Mouse (Mus musculus): ENCODE measurements around the gene Cacna1c.

The Cacna1c gene

DNA sequence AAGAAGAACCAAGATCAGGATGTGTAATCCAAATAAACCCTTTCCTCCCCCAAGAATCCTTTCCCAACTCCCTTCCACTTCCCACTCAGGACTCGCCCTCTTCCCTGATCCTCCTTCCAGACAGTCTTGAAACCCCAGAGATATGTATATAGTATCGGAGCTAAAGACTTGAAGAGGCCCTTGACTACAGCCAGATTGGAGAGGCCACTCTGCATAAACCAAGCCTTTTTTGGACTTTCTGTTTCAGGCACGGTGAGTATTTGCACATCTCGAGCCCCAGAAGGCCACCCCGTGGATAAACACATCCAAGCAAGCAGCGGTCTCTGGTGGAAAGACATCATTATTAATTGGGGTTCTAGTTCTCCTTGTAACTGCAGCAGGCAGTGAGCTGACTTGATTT, 249.6 kb downstream of the Cacna1c start:
- DNase-seq = no peak

GRCm38 (mm10) chr6:118944093-118944492, 252.1 kb downstream of the Cacna1c start:
- no peak for DNase-seq

DNA sequence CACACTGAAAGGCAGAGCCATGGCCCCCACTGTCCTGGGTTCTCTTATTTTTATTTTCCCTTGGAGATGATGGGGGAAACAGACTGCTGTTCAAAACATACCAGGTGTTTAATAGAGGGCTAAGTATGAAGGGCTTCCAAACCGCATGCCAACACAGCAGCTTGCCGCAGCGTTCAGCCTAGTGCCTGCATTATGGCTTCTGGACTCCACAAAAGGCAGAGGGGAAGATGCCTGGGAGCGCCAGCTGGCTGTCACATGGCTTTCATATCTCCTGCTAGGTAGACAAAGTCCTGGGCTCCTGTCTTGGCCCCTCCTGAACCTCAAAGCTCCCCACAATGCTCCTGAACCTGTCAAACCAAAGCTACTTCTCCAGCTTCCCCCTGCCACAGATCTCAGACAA, 254.4 kb downstream of the Cacna1c start:
- no peak for DNase-seq

DNA sequence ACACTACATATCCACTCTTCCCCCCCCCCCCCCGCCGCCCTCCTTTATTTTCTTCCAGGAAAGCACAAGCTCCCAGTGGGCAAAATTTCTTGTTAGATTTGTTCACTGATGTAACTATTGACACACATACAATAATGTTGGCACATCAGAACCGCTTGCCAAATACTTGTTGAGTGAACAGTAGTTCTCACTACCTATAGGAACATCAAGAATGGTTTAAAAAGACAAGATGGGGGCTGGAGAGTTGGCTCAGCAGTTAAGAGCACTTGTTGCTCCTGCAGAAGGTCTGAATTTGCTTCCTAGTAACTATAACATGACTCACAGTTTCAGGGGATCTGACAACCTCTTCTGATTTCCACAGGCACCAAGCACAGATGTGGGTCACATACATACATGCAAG, 255.2 kb downstream of the Cacna1c start:
- no peak for DNase-seq

- no peak for DNase-seq
Measured at GRCm38 (mm10) chr6:118939626-118940025, 256.6 kb downstream of the Cacna1c start.

- peak; percentile 38 for DNase-seq
Measured at GRCm38 (mm10) chr6:118938386-118939096, 257.7 kb downstream of the Cacna1c start.

DNA sequence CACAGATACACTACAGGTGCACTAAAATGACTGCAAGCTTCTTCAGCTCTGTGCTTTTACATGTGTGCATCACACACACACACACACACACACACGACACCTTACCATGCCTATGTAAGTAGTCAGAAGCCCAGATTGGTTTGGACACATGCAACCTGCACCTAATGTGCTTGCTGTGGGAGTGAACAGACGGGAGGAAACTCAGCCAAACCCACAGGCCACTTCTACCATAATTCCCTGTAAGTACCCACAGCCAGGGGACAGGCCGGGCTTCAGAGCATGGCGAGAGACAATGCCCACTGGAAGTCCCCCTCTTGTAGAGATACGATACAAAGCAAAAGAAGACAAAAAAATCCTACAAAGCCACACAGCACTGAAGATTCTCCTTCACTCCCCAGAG, 258.7 kb downstream of the Cacna1c start:
- peak; percentile 50 for DNase-seq

- peak; percentile 53 for DNase-seq
Measured at GRCm38 (mm10) chr6:118935520-118936415, 260.4 kb downstream of the Cacna1c start.

GRCm38 (mm10) chr6:118934243-118934902, 261.8 kb downstream of the Cacna1c start:
- no peak for DNase-seq

GRCm38 (mm10) chr6:118933017-118933594, 263.1 kb downstream of the Cacna1c start:
- no peak for DNase-seq

- no peak for DNase-seq
Measured at GRCm38 (mm10) chr6:118932002-118932700, 264.1 kb downstream of the Cacna1c start.

DNA sequence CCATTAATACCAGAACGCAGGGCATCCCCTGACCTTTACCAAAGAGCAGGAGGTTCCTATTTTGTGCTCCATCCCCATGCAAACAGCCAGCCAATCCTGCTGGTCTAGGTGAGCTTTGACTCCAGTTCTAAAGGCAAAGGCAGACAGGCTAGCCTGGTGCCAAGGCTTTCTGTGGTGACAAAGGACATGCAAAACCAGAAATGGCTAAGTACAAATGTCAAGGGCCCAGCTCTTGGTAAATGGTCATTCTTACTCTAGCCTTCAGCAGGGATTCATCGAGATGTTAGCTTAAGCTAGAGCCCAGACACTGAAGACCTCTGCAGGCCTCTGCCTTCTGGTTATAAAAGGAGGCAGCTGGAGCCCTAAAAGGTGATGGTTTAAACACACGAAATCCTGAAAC, 269.5 kb downstream of the Cacna1c start:
- no peak for DNase-seq

GRCm38 (mm10) chr6:118924426-118924825, 271.8 kb downstream of the Cacna1c start:
- DNase-seq = no peak

DNA sequence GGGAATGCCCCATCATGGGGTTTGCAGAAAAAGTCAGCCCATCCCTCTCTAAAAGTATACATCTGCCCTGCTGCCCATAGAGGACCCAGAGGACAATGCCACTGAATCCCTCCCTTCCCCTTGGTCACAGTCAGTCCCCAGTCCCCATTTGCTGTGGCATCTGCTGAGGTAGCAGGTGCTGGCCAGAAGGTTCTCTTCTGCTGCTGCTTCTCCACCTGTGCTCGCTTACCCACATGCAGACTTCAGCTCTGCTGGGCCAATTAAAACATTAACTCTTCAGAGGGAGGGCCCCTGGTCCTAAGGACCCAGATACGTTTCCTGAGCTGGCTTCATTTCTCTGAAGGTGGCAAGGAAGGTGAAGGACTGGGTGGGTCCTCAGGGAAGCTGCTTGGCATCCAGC, 272.3 kb downstream of the Cacna1c start:
- peak; percentile 78 for DNase-seq

- DNase-seq = no peak
Measured at GRCm38 (mm10) chr6:118923212-118923577, 273.0 kb downstream of the Cacna1c start.

GRCm38 (mm10) chr6:118922328-118923211, 273.6 kb downstream of the Cacna1c start:
- DNase-seq = peak; percentile 84

GRCm38 (mm10) chr6:118908176-118908575, 288.0 kb downstream of the Cacna1c start:
- DNase-seq = no peak

DNA sequence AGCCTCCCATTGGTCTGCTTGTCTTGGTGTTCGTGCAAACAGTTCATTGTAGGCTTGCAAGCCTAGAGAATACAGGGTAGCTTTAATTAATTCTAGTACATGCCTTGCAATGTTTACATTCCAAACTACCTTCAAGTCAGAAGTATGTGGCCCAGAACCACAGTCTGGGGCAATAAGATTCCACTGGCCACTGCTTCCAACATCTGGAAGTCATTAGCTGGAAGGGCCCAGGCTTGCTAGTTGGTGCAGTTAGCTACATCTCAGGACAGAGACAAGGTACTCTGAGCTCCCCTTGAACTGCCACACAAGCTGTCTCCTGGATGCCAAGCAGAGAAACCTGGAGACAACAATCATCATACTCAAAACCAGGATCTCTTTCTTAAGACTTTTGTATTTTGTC, 288.5 kb downstream of the Cacna1c start:
- DNase-seq = no peak

- no peak for DNase-seq
Measured at GRCm38 (mm10) chr6:118906878-118907277, 289.3 kb downstream of the Cacna1c start.

DNA sequence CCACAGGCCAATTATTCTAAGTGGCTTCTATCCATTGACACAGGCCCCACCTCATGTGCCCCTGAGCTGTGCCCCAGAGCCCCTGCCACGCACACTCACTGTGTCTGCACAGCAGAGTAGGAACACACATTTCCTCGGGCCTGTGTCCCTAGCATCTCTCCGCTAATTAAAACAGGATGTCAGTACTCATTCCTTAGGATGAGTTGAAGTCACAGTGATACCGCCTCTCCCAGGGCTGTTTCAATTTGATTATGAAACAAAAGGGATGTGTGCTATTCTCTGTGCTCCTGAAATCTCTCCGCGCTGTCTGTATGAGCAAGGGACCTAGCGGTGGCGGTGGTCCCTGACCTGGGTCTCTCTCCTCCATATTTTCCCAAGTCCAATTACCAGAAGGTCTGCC, 296.5 kb downstream of the Cacna1c start:
- DNase-seq = no peak

- no peak for DNase-seq
Measured at GRCm38 (mm10) chr6:118897101-118897500, 299.1 kb downstream of the Cacna1c start.

- no peak for DNase-seq
Measured at GRCm38 (mm10) chr6:118894043-118894442, 302.2 kb downstream of the Cacna1c start.

All from cerebellum, adult 11 months (tissue).